Mouse (Mus musculus): ENCODE results near the gene Cacna1c.

The Cacna1c gene

DNA sequence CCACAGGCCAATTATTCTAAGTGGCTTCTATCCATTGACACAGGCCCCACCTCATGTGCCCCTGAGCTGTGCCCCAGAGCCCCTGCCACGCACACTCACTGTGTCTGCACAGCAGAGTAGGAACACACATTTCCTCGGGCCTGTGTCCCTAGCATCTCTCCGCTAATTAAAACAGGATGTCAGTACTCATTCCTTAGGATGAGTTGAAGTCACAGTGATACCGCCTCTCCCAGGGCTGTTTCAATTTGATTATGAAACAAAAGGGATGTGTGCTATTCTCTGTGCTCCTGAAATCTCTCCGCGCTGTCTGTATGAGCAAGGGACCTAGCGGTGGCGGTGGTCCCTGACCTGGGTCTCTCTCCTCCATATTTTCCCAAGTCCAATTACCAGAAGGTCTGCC, 296.5 kb downstream of the Cacna1c start:
- no peak for DNase-seq

DNA sequence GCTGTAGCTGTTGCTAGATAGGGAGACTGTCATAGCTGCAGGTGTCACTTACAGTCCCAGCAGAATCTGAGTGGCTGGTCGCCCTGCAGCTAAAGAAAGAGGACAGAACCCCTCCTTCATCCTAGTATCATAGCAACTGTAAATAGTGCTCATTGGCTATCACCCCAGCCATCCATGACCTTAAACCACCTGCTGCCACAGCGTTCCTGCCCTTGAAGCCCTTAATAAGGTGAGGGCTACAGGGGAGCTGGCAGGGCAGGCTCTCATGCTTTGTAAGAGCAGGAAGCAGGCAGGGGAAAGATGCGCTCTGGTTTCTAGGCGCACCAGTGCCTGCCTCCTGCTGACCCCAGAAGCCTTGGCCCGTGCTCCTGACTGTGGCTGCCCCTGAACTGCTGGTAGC, 299.1 kb downstream of the Cacna1c start:
- no peak for DNase-seq

DNA sequence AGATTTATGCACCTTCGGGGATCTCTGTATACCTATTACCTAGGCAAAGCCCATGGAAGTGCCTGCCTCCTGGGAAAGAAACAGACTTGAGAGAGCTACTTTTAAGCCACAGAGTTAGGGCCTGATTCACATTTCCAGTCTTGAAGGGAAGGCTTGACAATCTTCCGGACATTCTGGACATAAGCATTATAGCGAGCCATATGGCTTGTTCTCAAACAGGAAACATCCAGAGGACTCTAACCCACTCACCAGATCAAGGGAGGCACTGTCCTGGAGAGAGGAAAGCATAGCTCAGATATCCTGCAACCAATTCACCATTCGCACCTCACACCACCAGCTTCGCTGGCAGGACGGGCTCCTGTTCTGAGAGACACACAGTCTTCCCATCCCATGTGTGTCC, 302.2 kb downstream of the Cacna1c start:
- DNase-seq, result no peak

DNA sequence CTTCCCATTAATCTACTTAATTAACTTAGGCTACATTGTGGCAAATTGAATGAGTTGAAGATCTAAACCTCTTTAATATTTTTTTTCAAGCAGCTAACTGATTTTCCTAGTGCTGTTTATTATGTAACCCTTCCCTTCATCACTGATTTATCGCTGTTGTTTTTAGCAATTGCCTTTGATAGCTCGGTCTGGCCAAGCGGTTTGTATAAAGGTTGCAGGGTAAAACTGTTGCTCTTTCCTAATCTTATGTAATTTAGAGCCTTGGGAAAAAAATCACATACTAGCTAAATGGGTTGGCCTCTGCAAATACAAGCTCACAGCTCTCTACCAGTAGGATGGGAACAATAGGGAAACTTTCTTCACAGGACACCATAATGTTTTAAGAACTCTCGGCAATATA, 306.8 kb downstream of the Cacna1c start:
- DNase-seq, result no peak

DNA sequence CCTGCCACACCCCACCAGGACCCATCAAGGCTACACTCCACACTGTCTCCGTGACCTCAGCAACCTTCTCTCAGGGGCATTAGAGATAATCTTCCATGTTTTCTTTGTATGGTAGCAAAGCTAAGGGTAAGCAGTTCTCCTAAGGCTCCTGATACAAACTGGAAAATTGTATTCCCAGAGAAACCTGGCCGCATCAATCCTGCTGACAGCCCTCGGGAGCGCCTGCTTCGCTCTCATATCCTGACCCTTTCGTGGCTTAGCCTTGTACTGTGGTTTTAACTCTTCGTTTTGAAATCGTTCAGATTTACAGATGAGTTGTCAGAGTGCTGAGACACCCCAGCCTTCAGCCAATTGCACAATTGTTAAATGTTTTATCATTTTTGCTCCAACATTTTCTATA, 309.2 kb downstream of the Cacna1c start:
- DNase-seq, result no peak

DNA sequence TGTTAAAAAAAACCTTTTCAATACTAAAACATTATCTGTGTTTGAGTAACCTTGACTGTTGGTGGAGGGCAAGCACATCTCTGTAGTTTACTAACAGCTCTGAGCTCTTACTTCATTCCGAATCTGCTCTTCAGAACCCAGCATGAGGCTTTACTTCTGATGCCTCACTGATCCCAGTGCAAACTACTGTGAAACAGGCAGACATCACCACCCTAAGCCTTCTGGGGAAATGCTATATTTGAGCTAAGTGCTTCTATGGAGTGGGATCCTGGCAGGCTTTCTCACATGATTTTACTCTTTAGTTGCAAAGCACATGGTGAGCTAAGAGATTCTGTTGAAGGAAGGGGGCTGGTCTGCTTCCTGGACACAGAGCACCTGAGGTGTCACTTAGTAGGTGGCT, 311.3 kb downstream of the Cacna1c start:
- no peak for DNase-seq

DNA sequence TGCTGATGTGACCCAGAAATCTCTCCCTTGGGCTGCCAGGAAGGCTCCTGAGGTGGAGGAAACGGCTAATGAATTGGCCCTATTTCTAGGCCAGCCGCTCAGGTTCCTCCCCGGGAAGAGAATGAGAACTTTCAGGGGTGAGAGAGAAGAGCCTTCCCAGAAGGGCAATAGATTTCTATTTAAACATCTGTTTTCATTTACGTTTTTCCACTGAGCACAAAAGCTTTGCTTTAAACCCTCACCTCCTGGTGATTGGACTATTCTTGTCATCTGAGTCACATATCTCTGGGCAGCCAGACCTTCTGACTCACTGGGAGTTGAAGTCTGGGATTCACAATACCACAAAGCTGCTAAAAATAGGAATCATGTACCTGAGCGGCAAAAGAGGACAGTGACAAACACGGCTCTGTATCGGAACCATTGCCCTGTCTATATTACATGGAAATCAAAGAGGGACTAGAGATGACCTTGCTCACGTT, 312.1 kb downstream of the Cacna1c start:
- DNase-seq, result no peak

DNA sequence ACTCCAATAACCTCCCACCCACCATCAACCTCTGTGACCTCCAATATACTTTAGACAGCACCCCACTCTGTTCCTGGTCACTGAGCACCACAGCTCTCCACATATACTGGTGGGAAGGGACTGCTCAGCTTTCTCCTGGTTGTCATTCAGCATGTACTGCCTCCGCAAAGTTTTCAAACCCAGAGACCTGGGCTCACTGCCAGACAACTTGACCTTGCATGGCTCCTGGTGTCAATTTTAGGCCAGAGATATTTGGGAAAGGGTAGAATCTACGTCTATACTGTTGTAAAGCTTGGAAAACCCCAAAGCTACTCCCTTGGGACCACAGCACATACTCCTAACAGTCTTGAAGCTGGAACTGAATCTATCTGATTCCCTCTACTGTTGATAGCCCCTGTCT, 320.0 kb downstream of the Cacna1c start:
- DNase-seq, result no peak

DNA sequence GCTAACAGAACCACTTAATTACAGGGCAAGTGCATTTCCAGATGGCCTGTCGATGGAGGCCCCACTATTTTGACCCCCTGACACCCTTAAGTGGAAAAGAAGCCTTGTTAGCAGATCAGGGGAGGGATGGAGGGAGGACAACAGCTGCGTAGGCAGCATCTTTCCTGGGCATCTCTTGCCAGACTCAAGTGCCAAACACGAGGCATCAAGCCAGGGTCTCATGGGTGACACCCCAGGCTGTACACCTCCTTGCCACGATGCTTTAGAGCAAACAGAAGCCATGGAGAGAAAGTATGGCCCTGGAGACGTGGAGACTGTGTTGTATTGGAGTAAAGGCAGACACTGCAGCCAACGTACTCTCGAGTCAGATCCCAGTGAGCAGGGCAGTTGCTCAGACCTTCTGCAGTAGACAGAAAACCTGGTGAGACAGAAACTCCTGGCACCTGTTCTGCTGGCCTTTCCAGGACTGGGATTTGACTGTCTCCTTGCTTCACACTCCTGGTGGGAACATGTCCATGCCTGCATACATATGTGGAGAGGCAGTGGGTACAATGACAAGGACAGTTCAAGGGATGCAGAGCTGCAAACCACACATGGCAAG, 325.9 kb downstream of the Cacna1c start:
- DNase-seq, result no peak

DNA sequence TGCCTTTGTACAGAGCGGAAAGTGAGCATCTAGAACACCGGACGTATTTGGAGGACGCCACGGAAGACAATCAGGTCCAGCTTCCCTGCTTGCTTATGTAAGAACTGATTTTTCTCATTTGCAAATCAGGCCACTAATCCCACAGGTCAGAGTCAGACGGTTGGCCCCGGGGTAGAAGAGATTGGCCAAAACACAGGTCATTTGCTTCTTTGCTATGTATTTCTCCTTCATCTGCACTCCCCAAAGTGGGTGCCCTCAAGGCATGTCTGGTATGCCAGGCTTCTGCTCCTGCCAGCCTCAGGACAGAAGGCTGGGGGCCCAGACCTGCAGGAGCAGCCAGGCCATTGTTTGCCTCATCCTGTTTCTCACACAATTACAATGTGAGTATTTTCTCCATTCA, 328.8 kb downstream of the Cacna1c start:
- DNase-seq, result no peak

DNA sequence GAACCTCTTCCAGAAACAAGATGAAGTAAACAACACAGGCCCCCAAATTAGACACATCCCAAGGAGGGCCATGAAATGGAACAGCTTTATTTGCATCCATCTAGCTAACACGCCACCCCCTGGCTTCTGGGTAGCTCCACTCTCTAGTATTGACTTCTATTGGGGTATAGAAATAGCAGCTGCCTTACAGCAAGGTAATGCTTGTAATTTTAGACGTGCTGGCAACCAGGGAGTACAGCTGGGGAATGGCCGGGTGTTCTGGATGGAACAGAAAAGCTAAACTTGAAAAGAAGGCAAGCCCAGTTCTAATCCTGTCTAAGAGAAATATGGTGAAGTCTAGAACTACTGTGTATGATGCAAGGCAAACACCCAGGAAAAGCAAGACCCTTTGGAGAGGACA, 329.3 kb downstream of the Cacna1c start:
- DNase-seq, result no peak

DNA sequence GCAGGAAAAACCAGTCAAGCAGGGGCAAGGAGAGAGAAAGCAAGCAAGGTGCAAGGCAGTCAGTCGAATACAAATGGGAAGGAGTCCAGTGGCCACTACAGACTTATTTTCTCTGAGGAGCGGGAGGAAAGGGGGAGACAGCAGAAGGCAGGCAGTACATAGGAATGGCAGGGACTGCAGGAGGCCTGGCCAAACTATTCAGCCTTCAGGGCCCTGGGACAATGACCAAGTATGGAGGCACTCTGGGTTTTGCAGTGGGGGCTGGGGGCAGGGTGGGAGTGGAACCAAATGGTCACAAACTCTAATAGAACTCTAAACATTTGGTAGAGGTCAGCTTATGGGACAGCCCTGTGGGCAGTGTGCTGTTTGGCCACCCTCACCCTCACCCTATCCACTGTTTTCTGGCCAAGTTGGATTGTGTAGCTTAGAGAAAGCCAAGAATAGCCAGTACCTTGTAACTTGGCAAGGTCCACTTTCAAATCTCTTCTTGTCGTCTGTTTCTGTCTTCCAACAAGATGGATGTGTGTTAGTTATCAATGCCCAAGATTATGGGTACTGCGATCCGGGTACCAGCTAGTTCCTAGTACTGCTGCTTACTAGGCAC, 330.3 kb downstream of the Cacna1c start:
- no peak for DNase-seq

DNA sequence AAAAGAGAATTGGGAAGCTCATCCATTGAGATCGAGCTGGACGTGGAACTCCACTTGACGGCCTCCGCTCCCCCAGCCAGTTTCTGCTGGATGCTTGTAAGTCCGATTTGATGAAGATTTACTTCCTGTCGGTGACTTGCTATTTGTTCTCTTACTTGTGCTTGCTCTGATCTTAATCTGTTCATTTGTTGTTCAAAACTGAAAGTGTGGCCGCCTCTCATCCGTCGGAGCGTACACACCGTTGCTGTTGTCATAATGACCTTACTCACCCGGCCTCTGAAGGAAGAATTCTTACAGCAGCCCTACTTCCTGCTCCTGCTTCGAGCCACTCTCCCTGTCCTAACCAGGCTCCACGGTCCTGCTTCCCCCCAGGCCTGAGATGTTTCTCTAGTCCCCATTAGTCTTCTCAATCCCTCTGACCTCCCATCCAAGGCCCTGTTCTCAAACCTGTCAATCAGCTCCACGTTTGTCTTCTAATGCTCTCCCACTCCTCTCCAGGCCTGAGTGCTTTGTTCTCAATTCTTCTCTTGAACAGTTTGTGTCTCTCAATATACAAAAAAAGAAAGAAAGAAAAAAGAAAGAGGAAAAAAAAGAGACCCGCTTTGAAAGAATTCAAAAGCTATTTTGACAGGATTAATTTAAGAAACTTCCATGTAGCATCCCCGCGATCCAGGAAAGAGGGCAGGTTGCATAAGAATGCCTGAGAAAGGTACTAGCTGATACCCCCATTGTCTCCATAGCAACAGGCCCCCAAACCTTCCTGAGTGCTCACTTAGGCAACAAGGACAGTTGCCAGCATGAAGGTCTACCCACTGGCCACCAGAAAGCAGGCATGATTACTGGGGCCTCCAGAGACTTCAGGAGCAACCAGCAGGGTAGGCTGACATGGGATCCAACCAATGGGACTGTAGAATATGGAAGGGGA, 331.3 kb downstream of the Cacna1c start:
- DNase-seq, result no peak

DNA sequence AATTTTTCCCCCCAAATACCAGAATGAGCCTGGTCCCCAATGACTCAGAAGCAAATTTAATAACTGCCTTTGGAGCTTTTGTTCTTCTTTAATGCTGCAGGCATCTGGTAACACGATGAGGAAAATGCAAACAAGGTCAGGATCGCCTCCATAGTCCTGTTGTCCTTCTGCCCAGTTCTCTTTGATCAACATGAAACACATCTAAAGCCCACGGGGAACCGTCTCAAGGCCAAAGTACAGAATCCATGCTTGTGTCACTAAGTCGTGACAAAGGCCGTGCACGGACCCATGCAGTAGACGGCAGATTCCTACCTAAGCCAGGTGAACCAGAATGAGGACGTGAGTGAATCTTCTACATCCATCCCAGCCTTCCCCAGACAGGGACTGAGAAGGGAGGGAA, 333.5 kb downstream of the Cacna1c start:
- no peak for DNase-seq

DNA sequence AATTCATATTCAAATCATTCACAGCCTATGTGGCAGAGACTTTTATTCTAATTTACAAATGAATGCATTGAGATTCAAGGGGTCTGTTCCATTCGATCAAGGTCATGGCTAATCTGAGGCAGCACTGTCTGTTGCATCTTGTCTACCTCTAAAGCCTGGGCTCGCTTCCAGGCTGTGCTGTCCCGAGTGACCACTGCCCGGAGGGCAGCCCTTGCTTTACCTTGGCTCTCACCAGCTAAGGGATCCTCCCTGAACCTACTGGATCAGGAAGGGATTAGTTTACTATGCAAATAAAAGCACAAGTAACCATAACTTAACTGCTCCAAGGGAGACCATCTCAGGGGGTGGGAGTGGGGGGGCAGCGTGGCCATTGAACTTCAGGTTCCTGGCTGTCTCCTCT, 334.1 kb downstream of the Cacna1c start:
- DNase-seq, result no peak

DNA sequence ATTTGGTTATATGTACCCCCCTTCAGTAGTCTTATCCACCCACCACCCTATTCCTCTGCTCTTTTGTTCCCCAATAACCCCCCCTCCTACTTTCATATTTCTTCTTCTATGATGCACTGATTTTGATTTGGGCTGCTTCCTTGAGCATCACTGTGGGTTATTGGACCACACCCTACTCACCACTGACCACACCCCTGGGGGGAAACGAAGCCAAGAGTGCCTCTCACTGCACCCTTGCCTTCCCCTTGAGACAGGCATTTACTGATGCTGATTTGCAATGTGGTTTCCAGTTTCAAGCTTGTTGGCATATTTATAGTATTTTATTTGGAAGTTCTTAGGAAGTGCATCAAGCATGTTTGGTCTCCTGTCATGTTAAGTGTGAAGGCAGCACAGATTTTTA, 337.8 kb downstream of the Cacna1c start:
- DNase-seq, result no peak

DNA sequence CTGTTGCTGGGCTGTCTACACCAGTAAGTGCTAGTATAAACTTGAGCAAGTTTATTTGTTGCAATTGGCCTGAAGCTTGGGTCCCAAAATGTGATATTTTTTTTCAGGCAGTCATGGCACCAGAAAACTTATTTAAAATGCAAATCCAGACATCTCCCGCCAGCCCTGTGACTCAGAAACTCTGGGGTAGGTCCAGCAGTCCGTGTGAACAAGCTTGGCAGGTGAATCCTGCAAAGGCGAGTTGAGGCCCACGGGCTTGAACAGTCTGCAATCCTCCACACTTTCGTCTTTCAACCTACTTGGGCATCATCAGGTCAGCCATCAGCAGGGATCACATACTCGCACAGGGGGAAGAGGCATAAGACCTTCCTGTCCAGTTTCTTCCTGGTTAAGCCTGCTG, 344.1 kb downstream of the Cacna1c start:
- no peak for DNase-seq

DNA sequence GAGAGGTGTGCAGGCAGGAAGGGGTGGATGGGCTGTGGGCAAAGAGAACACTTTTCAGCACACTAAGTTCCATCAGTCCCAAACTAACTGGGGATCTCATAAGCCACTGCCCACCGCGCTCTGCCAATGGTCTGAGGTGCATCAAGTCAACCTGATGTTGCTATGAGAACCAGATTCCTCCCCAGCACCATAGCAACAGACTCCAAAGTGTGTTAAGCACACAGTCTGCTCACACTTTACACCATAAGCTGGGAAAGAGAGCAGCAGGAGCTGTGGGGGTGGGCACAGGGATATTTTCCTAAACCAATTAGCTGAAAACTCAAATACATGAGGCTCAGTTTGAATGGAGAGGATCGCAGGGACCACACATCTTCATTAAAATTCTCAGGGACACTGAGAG, 345.1 kb downstream of the Cacna1c start:
- DNase-seq, result no peak

DNA sequence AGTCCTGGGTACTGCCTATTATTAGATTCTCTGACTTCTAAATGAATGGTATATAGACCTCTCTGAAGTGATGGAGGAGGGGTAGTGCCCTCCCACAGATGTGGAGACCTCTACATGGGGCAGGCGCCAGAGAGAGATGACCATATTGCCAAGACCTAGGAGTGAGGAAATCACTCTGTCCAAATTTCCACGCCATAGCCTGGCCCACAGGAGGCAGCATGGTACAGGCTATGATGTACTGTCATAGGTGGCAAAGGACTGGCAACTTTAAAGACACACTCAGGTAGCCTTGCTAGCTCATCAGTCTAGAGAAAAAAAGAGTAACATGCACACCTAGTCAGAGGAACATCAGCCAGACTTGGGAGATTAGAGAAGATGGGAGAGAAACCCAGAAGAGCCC, 347.6 kb downstream of the Cacna1c start:
- no peak for DNase-seq

DNA sequence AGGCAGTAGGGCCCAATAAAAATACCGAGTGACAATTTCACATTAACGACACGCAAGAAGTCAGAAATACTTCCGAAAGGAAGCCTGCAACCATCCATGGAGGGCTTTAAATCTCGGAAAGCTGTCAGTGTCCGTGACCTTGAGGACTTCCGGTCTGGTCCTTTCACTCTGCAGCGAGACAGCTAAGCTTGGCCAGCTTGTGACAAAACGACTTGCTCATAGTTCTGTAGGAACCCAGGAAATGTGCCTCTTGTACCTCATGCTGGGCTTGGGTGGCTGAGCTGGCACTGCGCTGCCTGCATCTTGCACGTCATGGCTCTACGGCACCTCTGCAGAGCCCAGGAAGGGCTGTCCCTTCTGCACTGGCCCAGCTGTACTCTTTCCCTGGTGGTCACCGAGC, 348.5 kb downstream of the Cacna1c start:
- DNase-seq, result no peak

DNA sequence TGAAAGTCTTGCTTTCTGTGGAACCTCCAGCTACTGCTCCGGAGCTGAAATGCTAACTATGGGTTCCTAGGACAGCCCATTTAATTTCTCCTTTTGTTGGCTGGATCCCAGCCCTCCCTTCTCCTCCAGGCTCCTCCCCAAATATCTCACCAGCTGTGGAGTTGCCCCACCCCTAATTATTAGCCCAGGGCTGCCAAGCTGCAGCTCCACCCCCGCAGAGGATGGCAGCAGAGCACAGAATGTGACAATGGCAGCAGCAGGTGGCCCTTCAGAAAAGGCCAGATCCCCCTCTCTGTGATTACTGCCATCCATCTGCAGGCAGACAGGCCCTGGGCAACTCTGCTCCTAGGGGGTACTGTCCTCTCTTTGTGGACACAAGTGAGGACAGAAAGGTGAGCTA, 350.4 kb downstream of the Cacna1c start:
- no peak for DNase-seq

DNA sequence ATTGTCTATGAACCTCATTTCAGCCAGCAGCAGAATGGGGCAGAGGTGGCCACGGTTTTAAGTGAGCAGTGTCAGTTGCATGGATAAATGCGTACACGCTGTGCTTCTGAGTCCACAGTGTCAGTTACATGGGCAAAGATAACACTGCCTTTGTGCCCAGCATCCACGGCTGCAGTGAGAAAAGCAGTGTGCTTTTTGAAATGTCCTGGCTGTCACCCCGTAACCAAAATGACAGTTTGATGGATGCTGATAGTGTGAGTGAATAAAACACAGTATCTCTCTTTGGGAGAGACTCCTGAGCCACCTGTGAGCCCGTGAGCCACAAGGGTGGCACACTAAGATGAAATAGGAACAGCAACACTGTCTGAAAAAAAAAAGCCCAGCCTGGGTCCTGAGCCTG, 351.0 kb downstream of the Cacna1c start:
- no peak for DNase-seq

DNA sequence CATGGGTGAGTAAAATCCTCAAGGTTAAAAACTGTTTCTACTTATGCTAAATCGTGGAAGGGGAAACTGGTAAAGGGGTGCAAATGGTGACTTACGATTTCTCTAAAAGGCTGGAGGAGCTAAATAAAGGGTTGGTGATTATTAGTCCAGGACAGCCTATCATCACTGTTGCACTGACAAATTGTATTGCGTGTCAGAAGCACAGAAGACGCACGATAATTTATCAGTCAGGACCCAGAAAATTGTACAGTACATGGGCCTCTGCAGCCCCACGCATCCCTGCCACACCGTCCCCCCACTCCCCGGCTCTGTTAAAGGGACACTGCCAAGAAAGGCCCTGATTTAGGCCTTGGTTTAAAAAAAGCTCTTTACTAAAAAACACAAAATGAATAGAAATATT, 352.7 kb downstream of the Cacna1c start:
- DNase-seq, result no peak

DNA sequence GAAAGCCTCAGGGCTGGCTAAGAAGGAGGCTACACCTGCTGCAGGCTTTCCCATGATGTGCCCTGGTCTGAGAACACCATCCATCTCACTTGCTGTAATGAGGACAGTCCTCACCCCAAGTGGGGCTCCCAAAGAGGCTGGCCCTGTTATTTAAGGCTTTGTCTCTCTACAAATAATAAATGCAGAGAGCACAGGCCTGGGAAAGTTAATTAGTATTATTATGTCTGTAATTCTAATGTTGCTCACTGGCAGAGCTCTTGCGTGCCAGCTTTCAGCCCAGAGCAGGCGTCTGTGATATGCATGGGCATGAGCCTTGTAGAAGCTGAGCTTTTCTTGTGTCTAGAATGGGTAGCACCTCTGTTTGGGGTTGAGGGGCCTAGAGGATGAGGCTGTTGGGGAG, 354.3 kb downstream of the Cacna1c start:
- no peak for DNase-seq

Measured in kidney, adult 18-20 months (tissue).